ENCODE assay signal across 8 mouse cellular contexts in genomic region chr6:50381504-50382091, GRCm38 (mm10).
DNase-seq lines count a peak whose midpoint lies in the region; ATAC-seq lines count a peak whose summit lies in the region.

No protein-coding gene starts in this region.

- peak overlapping the region; percentile 59 for H3K9ac ChIP-seq in heart, embryonic 13.5 days
- no peak overlapping the region for H3K9ac ChIP-seq in limb, embryonic 12.5 days (replicated peaks)

- WGBS in heart, embryonic 13.5 days, result 26% methylated on average over 11 of the region's 11 CpGs
- 16% methylated on average over 11 of the region's 11 CpGs for WGBS in limb, embryonic 12.5 days

- no peak for ATAC-seq in heart, embryonic 13.5 days (ENCODE audit: extremely low read depth, insufficient number of reproducible peaks, low FRiP score, low TSS enrichment)
- peak; percentile 69; the same call in 1 of the 2 replicates for ATAC-seq in limb, embryonic 12.5 days (ENCODE audit: insufficient number of reproducible peaks, insufficient read depth, low FRiP score, low TSS enrichment, low read depth)

- H3K4me3 ChIP-seq in heart, embryonic 13.5 days, result peak overlapping the region; percentile 11; the same call in 1 of the 2 replicates
- H3K4me3 ChIP-seq in limb, embryonic 12.5 days (replicated peaks), result no peak overlapping the region

- H3K4me1 ChIP-seq in heart, embryonic 13.5 days, result peaks cover 49% of the 10 kb centered on the region
- peaks cover 60% of the 10 kb centered on the region for H3K4me1 ChIP-seq in limb, embryonic 12.5 days (replicated peaks)

- no peaks in the 10 kb centered on the region for H3K27me3 ChIP-seq in heart, embryonic 13.5 days (replicated peaks)
- no peaks in the 10 kb centered on the region for H3K27me3 ChIP-seq in limb, embryonic 12.5 days

- no peaks in the 10 kb centered on the region for H3K9me3 ChIP-seq in heart, embryonic 13.5 days
- H3K9me3 ChIP-seq in limb, embryonic 12.5 days, result no peaks in the 10 kb centered on the region

- no peaks in the 10 kb centered on the region for H3K36me3 ChIP-seq in heart, embryonic 13.5 days
- H3K36me3 ChIP-seq in limb, embryonic 12.5 days, result no peaks in the 10 kb centered on the region

- H3K27ac ChIP-seq in heart, embryonic 13.5 days (replicated peaks), result peak overlapping the region; percentile 53; the same call in 1 of the 2 replicates
- peak overlapping the region; percentile 64 for H3K27ac ChIP-seq in limb, embryonic 12.5 days

- peak; percentile 14 for DNase-seq in embryo, embryonic 11 days
- no peak for DNase-seq in embryo, embryonic 9.5 days (ENCODE audit: extremely low spot score)
- DNase-seq in MEL-GATA-1-ER (ENCODE audit: extremely low read depth, low read depth), result peak; percentile 55
- DNase-seq in naive thymus-derived CD4-positive, alpha-beta T cell, adult 2 months (ENCODE audit: low read depth), result peak; percentile 83
- DNase-seq in frontal cortex, postnatal 14 days (ENCODE audit: low spot score in 2 of 2), result no peak
- no peak for DNase-seq in cerebellum, adult 18-20 months

- H3K4me2 ChIP-seq in heart, embryonic 13.5 days, result peak overlapping the region; percentile 56
- peak overlapping the region; percentile 36 for H3K4me2 ChIP-seq in limb, embryonic 12.5 days

Comparison
In these comparisons a context has a peak if more than half of its experiments do, and no peak if none do; other contexts are left out.
1. DNase-seq: peak in embryo, embryonic 11 days (single experiment), MEL-GATA-1-ER (single experiment) and naive thymus-derived CD4-positive, alpha-beta T cell, adult 2 months (single experiment); none in embryo, embryonic 9.5 days (single experiment), frontal cortex, postnatal 14 days (0 of 2) and cerebellum, adult 18-20 months (0 of 2).